Mouse (Mus musculus): ENCODE measurements at regions not wholly inside any gene's neighbourhood (a gene's known extent, or its start where the extent isn't known, plus 50 kb on each side); places are given as distances from the start of the nearest gene placed in this dataset.

DNA sequence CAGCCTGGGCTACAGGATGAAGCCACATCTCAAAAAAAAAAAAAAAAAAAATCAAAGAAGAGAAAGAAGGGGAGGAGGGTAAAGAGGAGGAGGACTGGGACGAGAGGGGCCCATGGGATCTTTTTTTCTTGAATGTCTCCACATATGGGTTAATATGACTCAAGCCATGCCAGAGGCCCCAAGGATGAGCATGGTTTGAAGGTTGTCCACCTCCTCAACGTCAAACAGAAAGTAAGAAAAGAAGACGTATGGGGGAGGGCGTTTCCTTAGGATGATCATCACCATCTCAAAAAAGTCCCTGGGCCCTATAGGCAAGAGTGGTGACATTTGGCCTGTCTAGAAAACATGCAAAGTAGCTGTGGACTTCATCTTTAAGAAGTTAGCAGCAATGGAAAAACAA, 643.9 kb upstream of the Gm10131 start:
- H3K36me3 ChIP-seq (ENCODE audit: control insufficient read depth in 1 of 2, insufficient read depth in 2 of 2, low read length in 2 of 2) = no peaks in the 10 kb centered on the region
- no peak overlapping the region for H3K4me3 ChIP-seq (ENCODE audit: control insufficient read depth in 1 of 2, insufficient read depth in 1 of 2, low read depth in 2 of 2, low read length in 2 of 2)
- no peaks in the 10 kb centered on the region for H3K4me1 ChIP-seq (ENCODE audit: control insufficient read depth in 1 of 2, insufficient read depth in 2 of 2, low read length in 2 of 2)
- H3K27ac ChIP-seq (ENCODE audit: control insufficient read depth, low read depth, low read length) = no peak overlapping the region
- no peaks in the 10 kb centered on the region for H3K27me3 ChIP-seq (ENCODE audit: control insufficient read depth in 1 of 2, insufficient read depth in 2 of 2, low read length in 2 of 2)
- DNase-seq (ENCODE audit: low read depth, low spot score) = no peak
- H3K79me2 ChIP-seq (ENCODE audit: control insufficient read depth, insufficient read depth, low read length, poor library complexity) = no peaks in the 10 kb centered on the region
- H3K9me3 ChIP-seq (replicated peaks; ENCODE audit: insufficient read depth, low read length) = no peaks in the 10 kb centered on the region
- TF ChIP-seq HCFC1 (IDR thresholded peaks at IDR 0.05; ENCODE audit: low read depth, low read length) = no peak
- no peak for TF ChIP-seq GATA1 (IDR thresholded peaks at IDR 0.05; ENCODE audit: low read depth, low read length)
- TF ChIP-seq NRF1 (IDR thresholded peaks at IDR 0.05; ENCODE audit: insufficient read depth, low read depth, low read length, poor library complexity, severe bottlenecking) = no peak
- TF ChIP-seq ZMIZ1 (IDR thresholded peaks at IDR 0.05; ENCODE audit: low read depth, low read length) = no peak
- TF ChIP-seq GABPA (IDR thresholded peaks at IDR 0.05; ENCODE audit: low read depth, low read length) = no peak
- TF ChIP-seq TBP (IDR thresholded peaks at IDR 0.05; ENCODE audit: low read depth, low read length) = no peak
- no peak for TF ChIP-seq KAT2A (conservative IDR thresholded peaks at IDR 0.05; ENCODE audit: low read depth, low read length)
- TF ChIP-seq MAFK (IDR thresholded peaks at IDR 0.05; ENCODE audit: borderline replicate concordance, low read depth, low read length) = no peak
- TF ChIP-seq EP300 (IDR thresholded peaks at IDR 0.05; ENCODE audit: low read depth in 1 of 2, low read length in 2 of 2) = no peak
- TF ChIP-seq CHD1 (IDR thresholded peaks at IDR 0.05; ENCODE audit: low read depth, low read length) = no peak
- H3K9ac ChIP-seq (ENCODE audit: control insufficient read depth, low read depth, low read length, poor library complexity, severe bottlenecking) = no peak overlapping the region

DNA sequence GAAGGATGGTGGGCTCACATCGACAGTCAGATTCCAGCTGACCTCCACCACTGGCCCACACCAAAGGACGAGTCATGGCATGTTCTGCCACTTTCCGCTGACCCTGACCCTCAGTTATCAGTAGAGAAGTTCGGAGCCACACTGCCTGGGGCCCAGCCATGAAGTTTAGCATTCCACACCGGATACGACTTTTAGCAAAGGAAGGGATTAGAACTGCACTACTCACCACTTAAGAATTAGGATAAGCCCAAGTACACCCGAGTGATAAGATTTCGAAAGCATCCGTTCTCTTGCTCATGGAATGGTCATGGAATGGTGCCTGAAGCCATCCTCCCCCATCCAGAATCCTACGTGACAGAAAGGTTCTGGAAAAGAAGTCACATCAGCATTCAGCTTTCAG, 641.5 kb upstream of the Gm10131 start:
- no peak overlapping the region for H3K4me3 ChIP-seq (ENCODE audit: control insufficient read depth in 1 of 2, insufficient read depth in 1 of 2, low read depth in 2 of 2, low read length in 2 of 2)
- no peak for DNase-seq (ENCODE audit: low read depth, low spot score)
- H3K79me2 ChIP-seq (ENCODE audit: control insufficient read depth, insufficient read depth, low read length, poor library complexity) = no peaks in the 10 kb centered on the region
- TF ChIP-seq E2F4 (IDR thresholded peaks at IDR 0.05; ENCODE audit: borderline replicate concordance, low read depth, low read length) (no peak), EP300 (IDR thresholded peaks at IDR 0.05; ENCODE audit: low read depth in 1 of 2, low read length in 2 of 2) (no peak), CHD2 (IDR thresholded peaks at IDR 0.05; ENCODE audit: low read length) (no peak), USF2 (IDR thresholded peaks at IDR 0.05; ENCODE audit: borderline replicate concordance in 1 of 2, insufficient read depth in 1 of 2, low read depth in 1 of 2, low read length in 2 of 2) (no peak), SMC3 (IDR thresholded peaks at IDR 0.05; ENCODE audit: low read depth, low read length) (no peak), POLR2A (IDR thresholded peaks at IDR 0.05; ENCODE audit: control insufficient read depth in 1 of 2, insufficient read depth in 1 of 2, low read depth in 1 of 2, low read length in 2 of 2, poor library complexity in 1 of 2) (no peak), NELFE (IDR thresholded peaks at IDR 0.05; ENCODE audit: low read depth, low read length) (no peak), UBTF (IDR thresholded peaks at IDR 0.05; ENCODE audit: borderline replicate concordance, insufficient read depth, low read depth, low read length) (no peak), BHLHE40 (IDR thresholded peaks at IDR 0.05; ENCODE audit: borderline replicate concordance, low read depth, low read length) (no peak), KAT2A (conservative IDR thresholded peaks at IDR 0.05; ENCODE audit: low read depth, low read length) (no peak), HCFC1 (IDR thresholded peaks at IDR 0.05; ENCODE audit: low read depth, low read length) (no peak)
- H3K36me3 ChIP-seq (ENCODE audit: control insufficient read depth in 1 of 2, insufficient read depth in 2 of 2, low read length in 2 of 2) = no peaks in the 10 kb centered on the region
- no peaks in the 10 kb centered on the region for H3K27me3 ChIP-seq (ENCODE audit: control insufficient read depth in 1 of 2, insufficient read depth in 2 of 2, low read length in 2 of 2)
- no peaks in the 10 kb centered on the region for H3K9me3 ChIP-seq (replicated peaks; ENCODE audit: insufficient read depth, low read length)
- H3K9ac ChIP-seq (ENCODE audit: control insufficient read depth, low read depth, low read length, poor library complexity, severe bottlenecking) = no peak overlapping the region
- no peaks in the 10 kb centered on the region for H3K4me1 ChIP-seq (ENCODE audit: control insufficient read depth in 1 of 2, insufficient read depth in 2 of 2, low read length in 2 of 2)
- no peak overlapping the region for H3K27ac ChIP-seq (ENCODE audit: control insufficient read depth, low read depth, low read length)

Data from MEL (cell line).